Comparison of ENCODE assay signal across 18 mouse cellular contexts in the genomic region with DNA sequence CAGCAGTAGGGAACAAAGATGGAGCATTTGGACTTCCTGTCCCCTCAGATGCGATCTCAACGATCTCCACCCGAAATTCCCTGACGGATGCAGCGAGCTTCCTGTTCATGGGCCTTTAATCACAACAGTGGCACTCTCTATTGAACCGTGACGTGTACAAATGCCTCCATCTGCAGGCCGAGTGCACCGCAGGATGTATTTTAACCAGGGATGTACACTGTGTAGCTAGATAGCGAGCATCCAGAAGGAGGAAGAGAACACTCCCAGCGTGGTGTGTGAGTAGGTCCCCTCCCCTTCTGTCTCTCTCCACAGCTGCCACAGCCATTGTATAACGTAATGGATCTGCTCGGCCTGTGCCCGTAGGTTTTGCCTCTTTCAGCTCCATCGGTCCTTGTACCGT. TPM values are rescaled to one million over a fixed set of nuclear protein-coding genes. Genes with fewer than 3 reads are reported as not detected.
DNase-seq lines count a peak whose midpoint lies in the region; ATAC-seq and TF ChIP-seq lines count a peak whose summit lies in the region.
"Had no signal": no experiment of that assay in that cellular context is flagged by ENCODE, and none has a peak within 500 bp of the region (broad histone marks: within the 10 kb centered on the region; RNA-seq: fewer than 3 reads in every experiment).

No protein-coding gene starts in this region.

- 29% methylated on average over 16 of the region's 16 CpGs for WGBS in kidney, embryonic 14.5 days

- no peak overlapping the region for H3K4me2 ChIP-seq in kidney, embryonic 14.5 days (replicated peaks; ENCODE audit: low read depth, low read length)
- H3K4me2 ChIP-seq: heart, embryonic 15.5 days; limb, embryonic 15.5 days; midbrain, embryonic 11.5 days had no signal

- no peaks in the 10 kb centered on the region for H3K36me3 ChIP-seq in kidney, embryonic 14.5 days (ENCODE audit: control insufficient read depth, insufficient read depth, low read length)
- H3K36me3 ChIP-seq: heart, embryonic 15.5 days; limb, embryonic 15.5 days had no signal

- H3K27me3 ChIP-seq in kidney, embryonic 14.5 days (ENCODE audit: control insufficient read depth, insufficient read depth, low read length), result no peaks in the 10 kb centered on the region
- H3K27me3 ChIP-seq: heart, embryonic 15.5 days had no signal

- ATAC-seq in kidney, embryonic 14.5 days (ENCODE audit: low FRiP score, low TSS enrichment), result peak; percentile 52; the same call in 1 of the 2 replicates
- ATAC-seq: liver, postnatal 0 days had no signal

- no peaks in the 10 kb centered on the region for H3K9me3 ChIP-seq in kidney, embryonic 14.5 days (ENCODE audit: control insufficient read depth, low read length)
- H3K9me3 ChIP-seq: heart, embryonic 15.5 days; limb, embryonic 15.5 days had no signal

- H3K9ac ChIP-seq in kidney, embryonic 14.5 days (ENCODE audit: low read depth, low read length), result no peak overlapping the region
- H3K9ac ChIP-seq: heart, embryonic 15.5 days; limb, embryonic 15.5 days; liver, postnatal 0 days had no signal

- H3K4me1 ChIP-seq in kidney, embryonic 14.5 days (ENCODE audit: control insufficient read depth, insufficient read depth, low read length), result no peaks in the 10 kb centered on the region
- H3K4me1 ChIP-seq: heart, embryonic 15.5 days had no signal

- peak overlapping the region; percentile 32; the same call in 1 of the 2 replicates for H3K27ac ChIP-seq in left cerebral cortex, adult 2 months
- no peak overlapping the region for H3K27ac ChIP-seq in kidney, embryonic 14.5 days (ENCODE audit: low read depth, low read length)
- H3K27ac ChIP-seq: heart, embryonic 15.5 days; limb, embryonic 15.5 days had no signal

- intact Hi-C loops in left cerebral cortex, adult 2 months (cut with DNase I), result no loop called here
- intact Hi-C loops in left cerebral cortex, postnatal 25 days (cut with DNase I), result no loop called here

- TF ChIP-seq CTCF in left cerebral cortex, adult 2 months (IDR thresholded peaks at IDR 0.05), result no peak

- H3K4me3 ChIP-seq in left cerebral cortex, adult 2 months, result no peak overlapping the region
- no peak overlapping the region for H3K4me3 ChIP-seq in kidney, embryonic 14.5 days (ENCODE audit: low read length)
- H3K4me3 ChIP-seq: heart, embryonic 15.5 days; limb, embryonic 15.5 days; myocyte had no signal

- DNase-seq in left cerebral cortex, adult 2 months (ENCODE audit: extremely low spot score in 1 of 2, low spot score in 2 of 2), result no peak
- no peak for DNase-seq in left cerebral cortex, postnatal 25 days (ENCODE audit: low spot score in 2 of 2)
- peak; percentile 49 for DNase-seq in kidney, adult 11 months
- peak; percentile 30 for DNase-seq in lung, postnatal 10 days
- no peak for DNase-seq in thymus, postnatal 14 days
- no peak for DNase-seq in urinary bladder, adult 2 months (ENCODE audit: low spot score)
- DNase-seq: adrenal gland, postnatal 14 days; cerebellum, adult 8-10 months; liver, postnatal 0 days; right cerebral cortex, postnatal 4 days had no signal

RNA-seq across cellular contexts. Expression of a gene that starts 31.1 kb away (rescaled TPM):
- total RNA-seq in left cerebral cortex, adult 2 months (2021), result 10 to 100 TPM; 24.2 to 25.6 TPM
- 10 to 100 TPM; 21.4 to 27.1 TPM for total RNA-seq in left cerebral cortex, postnatal 25 days (2021)
- polyA plus RNA-seq in kidney, embryonic 14.5 days (2014; fragmentation: Nextera tagmentation; extraction: Ambion mirVana), result 0.16 TPM in 1 of 2 replicates, not detected in the other
- 0.88 and 0.96 TPM in 2 replicates for polyA plus RNA-seq in urinary bladder, adult 2 months (2012; rRNA removed)
- total RNA-seq: granulocyte monocyte progenitor cell, adult 5-6 weeks; MEL had no signal
- polyA plus RNA-seq: embryonic facial prominence, embryonic 14.5 days; liver, postnatal 0 days had no signal

Comparison
In these comparisons a context has a peak if more than half of its experiments do, and no peak if none do; other contexts are left out.
1. DNase-seq: peak in kidney, adult 11 months (single experiment) and lung, postnatal 10 days (single experiment); none in left cerebral cortex, adult 2 months (0 of 2), left cerebral cortex, postnatal 25 days (0 of 2), thymus, postnatal 14 days (single experiment) and urinary bladder, adult 2 months (single experiment).